Mouse (Mus musculus) cerebellum, postnatal 10 days (tissue): ENCODE results near the gene Bcl7a.

Source experiments
- DNase-seq, 2 experiments: peaks; one replicate each; pipeline ENCODE4 v3.0.0; 2021; ENCODE audit warnings: mixed read lengths in 2 of 2

The Bcl7a gene

GRCm38 (mm10) chr5:123423885-123424284, 80.3 kb downstream of the Bcl7a start:
- DNase-seq: no peak
